Mouse (Mus musculus): ENCODE results near the gene Tril.
A peak's percentile ranks its signal among the peaks of the same experiment; 100 is the strongest.

Gene Tril

DNA sequence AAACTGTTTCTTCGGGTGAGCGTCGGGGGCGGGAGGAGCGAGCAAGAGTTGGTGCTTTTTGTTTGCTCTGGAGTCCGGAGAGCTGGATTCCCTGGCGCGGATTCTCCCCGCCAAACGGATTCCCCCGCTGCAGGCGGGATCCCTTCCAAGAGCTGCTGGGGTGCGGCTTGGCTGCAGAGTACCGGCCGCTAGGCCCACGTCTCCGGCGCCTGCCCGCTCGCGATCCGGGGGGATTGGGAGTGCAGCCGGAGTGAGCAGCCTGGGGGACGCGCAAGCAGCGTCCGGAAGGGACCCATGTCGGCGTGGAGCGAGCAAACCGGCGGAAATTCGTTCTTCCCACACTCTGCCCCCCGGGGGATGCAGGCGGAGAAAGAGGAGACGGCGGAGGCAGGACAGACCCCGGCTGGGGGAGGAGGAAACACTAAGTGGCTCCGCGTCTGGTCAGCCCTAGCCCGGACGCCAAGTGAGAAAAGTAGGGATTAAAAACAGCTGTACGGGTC, at the start of gene Tril:
TSS of gene Tril (minus strand) at position 345 of the 500 bp plus-strand sequence.
- DNase-seq (ENCODE audit: low spot score): peak; percentile 74

DNA sequence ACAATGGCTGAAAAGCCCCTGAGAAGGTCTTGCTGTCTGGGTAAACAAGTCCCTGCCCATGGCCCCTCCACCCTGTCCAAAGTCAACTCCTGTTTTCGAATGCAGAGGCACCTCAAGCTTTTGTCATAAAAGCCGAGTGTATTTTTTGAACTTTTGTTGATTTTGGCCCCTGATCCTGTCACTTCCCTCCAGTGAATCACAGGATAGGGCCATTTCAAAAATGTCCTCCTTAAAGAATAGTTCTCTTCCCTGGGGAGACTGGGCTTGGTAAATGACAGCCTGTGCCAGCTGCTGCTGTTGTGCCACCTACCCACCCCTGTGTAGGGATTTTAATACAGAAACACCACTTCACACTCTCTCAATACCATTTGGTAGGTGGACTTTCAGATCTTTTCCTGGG, 42.4 kb upstream of the Tril start:
- no peak for DNase-seq (ENCODE audit: low spot score)

DNA sequence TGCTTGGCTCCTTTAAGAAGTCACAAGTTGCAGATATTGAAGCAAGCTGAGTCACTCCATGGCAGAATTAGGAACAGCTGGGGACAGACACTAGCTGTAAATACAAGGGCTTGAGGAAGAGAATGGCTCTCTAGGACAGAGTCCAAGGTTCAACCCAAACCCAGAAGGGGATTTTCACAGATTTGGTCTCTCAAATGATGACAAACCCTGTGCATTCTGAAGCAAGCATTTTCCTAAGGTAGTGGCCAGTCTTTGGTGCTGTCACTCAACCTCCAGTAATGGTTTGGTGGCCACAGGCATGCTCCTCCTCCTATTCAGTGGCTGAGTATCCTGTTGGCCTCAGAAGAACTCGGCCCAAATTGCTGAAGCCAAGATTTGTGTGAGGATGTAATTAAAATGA, 38.5 kb upstream of the Tril start:
- DNase-seq (ENCODE audit: low spot score): no peak

DNA sequence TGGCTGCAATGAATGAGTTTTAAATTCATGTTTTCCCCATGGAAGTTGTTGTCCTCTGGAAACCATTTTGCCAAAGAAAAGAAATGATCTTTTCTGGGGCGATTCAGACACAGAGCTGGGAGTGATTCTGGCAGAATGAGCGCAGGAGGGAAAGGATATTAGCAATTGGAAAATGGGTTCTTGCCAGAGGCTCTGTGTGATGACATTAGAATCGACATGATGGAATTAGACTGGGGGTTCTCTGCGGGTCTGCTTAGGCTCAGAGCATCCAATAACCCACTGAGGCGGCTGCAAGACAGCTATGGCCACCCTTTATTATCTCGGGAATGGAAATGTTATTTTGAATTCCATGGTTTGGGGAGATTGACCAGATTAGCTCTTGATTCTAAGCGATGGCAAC, 37.2 kb upstream of the Tril start:
- no peak for DNase-seq (ENCODE audit: low spot score)

DNA sequence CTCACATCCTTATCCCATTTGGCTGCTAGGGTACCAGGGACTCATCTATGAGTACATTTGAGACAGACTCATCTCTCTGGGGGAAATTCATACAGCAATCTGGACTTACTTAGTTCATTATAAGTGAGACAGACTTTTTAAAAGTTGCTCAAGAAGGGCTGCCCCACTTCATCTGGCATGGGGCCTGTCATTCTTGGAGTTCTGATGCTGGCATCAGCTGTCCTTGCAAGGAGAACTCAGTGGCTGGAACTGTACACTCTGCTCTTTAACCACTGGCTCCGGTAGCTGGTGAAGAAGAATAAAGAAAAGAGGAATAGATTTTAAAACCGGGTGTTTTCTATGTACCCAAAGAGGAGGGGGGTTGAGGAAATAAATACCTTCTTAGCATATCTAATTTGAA, 36.1 kb upstream of the Tril start:
- DNase-seq (ENCODE audit: low spot score): no peak

DNA sequence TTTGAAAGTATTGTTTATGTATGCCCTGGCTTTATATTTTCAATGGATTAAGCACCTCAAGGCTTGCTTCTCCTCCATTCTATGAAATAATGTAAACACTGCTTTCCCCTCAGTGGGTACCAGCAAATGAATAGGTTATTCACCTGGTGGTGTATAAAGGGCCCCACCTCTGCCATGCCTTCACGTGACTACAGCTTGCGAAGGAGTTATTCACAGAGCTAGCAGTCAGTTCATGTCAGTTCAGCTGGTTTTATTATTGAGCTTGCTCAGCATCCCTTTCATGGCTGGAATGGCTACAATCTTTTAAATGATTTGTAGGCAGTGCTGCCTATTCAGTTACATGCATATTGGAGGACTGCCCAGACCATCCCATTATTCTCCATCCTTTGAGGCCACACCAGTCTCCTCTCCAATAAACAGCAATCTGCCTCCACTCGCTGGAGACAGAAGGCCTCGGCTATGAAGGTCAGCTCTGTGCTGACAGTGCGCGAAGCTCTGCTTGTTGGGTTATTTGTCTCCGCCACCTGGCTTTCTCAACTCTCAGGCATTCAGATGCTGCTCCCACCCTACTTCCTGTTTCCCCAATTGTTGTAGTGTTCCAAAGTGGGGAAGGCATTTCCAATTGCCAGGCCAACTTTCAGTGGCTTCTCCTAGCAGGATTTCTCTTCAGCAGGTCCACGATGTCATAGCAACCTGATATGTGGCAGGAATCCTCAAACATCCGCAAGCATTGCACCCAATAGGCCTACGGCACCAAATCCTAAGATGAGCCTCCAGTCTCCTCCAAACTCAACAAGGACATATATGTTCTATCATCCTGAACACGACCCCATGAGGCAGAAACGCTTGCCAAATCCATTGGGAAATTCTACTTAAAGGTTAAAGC, 34.6 kb upstream of the Tril start:
- peak; percentile 13 for DNase-seq (ENCODE audit: low spot score)

DNA sequence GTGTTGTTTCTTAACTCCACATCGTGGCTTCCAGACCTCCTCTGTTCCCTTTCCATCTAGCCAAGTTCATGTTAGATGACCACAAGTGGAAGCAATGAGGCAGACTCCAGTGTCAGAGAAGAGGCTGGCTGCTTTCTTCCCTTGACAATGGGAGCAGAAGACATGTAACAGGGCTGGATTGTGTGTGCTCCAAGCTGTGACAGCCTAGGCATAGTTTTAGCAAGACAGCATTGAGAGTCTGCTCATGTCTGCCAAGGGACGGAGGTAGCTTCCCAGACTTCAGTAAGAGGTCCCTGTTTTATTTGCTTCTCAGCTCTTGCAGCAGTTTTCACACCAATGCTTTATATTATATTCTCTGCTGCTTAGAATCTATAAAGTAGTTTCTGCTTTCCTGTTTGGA, 33.6 kb upstream of the Tril start:
- no peak for DNase-seq (ENCODE audit: low spot score)

DNA sequence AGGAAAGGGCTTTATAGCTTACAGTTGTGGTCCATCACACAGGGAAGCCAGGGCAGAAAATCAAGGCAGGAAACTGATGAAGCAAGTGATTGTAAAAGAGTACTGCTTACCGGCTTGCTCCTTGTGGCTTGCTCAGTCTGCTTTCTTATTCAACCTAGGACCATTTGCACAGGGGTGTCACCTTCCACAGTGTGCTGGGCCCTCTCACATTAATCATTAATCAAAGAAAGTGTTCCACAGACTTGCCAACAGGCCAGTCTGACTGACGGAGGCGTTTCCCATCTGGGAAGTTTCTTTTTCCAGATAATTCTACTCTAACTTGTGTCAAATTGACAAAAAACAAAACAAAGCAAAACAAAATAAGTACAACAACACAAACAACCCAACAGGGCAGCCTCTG, 32.9 kb upstream of the Tril start:
- DNase-seq (ENCODE audit: low spot score): no peak

DNA sequence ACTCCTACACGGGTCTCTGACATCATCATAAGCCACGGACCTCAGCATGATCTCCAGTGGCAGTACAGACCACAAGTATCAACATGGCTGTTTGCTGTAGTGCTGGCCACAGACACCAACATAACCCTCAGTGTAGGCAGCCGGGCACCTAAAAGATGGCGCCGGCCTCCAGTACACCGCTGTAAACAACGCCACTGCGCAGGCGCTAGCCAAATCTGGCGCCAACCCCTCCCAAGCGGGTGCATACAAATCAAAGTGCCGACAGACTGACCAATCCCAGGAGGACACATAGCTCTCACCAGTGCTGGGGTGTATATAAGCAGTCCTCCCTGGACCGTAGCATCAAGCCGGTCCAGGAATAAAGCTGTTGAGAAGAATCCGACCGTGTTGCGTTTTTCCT, 24.0 kb upstream of the Tril start:
- DNase-seq (ENCODE audit: low spot score): no peak

DNA sequence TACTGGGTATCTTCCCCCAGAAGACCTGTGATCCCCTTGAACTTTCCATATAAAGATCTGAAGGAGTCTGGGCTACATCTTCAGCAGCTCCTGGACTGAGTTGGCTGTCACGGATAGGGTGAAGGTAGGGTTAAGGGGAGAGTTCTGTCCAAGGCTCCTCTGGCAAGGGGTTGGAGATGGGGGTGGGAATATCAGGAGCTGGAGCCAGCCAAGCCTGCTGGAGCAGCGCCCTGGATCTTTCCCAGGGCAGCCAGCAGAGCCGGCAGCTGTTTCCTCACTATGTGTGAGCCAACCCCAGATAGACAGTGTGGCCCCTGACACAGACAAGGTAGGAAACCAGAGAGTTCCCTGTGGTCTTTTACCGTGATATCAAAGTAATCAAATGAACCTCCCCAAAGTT, 4.6 kb upstream of the Tril start:
- DNase-seq (ENCODE audit: low spot score): peak; percentile 22

DNA sequence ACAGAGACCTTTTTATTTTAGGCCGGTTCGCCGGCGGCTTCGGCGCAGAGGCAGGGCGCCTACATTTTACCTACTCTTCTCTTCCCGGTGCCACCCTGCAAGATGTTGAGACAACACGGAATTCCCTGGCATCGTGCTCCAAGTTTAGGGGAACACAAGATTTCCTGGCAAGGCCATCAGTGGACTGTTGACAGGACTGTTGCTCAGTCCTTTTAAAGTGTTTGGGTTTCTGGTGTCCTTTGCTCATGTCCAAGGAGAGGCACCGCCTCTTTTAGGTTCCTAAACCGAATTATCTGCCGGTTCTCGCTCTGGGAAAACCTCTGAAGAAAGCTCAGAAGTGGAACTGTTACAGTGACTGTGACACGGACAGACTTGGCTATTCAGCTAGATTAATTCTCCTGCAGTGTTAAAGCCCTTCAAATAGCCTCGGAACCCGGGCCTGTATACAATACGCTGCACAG, 441 bp upstream of the Tril start:
- DNase-seq (ENCODE audit: low spot score): no peak

DNA sequence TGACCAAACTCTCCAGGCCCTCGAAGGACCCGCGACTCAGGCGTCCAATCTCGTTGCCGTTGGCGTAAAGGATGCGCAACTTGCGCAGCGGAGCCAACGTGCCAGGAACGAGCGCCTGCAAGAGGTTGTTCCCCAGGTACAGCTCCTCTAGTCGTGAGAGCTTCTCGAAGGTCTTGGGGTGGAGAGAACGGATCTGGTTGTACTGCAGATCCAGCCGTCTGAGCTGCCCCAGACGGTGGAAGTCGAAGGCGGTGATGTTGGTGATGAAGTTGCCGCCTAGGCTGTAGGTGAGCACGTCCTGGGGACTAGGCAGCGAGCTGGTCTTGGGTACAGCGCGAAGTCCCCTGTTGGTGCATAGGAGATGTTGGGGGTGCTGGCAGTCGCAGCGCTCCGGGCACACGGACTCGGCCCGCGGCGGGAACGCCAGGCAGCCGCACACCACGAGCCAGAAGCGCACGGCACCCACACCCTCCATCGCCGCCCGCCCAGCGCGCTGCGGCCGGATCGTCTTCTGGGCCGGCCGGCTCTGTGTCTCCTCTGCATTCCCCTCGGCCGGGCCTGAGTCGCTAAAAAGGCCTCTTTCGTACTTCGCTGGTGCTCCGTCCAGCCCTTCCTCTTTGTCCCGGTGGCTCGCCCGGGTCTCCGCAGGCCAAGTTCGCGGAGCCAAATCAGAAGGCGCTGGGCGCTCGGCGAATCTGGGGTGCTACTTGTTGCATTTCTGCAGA, 707 bp downstream of the Tril start:
- peak; percentile 19 for DNase-seq (ENCODE audit: low spot score)

DNA sequence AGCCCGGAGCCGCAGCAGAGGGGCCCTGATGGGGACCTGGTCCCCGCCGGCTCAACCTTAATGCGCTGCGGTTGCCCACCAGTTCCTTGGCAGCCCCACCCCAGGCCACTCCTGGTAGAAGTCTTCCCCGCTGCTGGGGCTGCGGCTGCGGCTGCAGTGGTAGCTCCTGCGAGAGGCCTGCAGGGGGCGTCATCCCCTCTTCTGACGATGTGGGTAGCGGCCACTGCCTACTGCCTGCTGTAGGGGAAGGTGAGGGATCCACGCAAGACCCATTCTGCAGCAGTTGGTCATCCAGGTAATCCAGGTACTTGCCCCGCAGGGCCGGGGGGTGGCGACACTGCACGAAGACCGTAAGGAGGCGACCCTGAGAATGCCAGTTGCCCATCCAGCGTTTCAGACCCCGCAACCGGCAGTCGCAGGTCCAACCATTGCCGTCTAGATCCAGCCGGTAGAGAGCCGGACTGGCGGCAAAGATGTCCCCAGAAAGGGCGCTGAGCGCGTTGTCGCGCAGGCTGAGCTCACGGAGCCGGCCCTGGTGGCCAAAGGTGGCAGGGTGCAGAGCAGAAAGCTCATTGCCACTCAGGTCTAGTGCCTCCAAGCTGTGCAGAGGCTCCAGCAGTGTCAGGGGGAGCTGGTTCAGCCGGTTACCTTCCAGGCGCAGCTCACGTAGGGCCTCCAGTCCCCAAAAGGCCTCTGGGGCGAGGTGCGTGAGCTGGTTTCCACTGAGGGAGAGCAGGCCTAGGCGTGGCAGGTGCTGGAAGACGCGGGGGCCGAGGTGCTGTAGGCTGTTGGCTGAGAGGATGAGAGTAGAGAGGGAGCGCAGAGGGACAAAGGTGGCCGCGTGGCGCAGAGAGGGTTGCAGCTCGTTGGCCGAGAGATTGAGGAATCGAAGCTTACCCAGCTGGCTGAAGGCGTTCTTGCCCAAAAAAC, 1.6 kb downstream of the Tril start:
- DNase-seq (ENCODE audit: low spot score): peak; percentile 35

DNA sequence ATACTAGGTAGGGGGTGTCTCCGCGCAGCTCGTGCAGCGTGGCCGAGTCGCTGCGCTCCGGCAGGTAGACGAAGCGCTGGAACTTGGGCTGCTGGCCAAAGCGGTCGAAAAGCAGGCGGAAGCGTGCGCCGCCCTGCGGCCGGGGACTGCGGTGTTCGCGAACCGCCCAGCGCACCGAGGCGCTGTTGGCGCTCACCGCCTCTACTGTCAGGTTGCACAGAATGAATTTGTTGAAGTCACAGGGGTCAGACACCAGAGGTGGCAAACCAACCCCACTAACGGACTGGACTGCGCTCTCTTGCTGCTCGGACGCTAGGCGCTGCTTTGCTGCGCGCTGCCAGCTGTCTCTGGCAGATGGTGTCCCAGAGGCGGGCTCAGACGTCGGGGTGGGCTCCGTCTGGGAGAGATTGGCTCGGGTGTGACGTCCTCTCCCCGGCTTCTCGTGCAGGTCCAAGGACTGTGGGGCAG, 2.3 kb downstream of the Tril start:
- DNase-seq (ENCODE audit: low spot score): peak; percentile 74

DNA sequence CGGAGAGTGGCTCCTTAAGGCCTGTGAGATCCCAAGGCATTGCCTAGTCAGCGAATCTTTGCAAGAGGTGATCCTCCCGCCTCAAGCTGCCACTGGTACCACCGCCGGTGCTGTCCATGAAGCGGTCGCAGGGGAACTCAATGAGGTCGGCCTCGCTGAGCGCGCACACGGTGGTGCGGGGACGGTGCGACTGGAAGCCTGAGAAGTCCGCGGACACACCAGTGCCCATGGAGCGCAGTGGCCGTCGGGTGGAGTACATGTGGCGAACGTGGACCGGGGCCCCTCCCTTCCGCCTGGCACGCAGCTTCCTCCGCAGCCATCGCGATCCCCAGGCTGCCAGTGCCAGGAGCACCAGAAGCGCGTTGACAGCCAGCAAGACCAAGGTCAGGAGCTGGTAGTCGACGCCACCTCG, 2.9 kb downstream of the Tril start:
- no peak for DNase-seq (ENCODE audit: low spot score)

DNA sequence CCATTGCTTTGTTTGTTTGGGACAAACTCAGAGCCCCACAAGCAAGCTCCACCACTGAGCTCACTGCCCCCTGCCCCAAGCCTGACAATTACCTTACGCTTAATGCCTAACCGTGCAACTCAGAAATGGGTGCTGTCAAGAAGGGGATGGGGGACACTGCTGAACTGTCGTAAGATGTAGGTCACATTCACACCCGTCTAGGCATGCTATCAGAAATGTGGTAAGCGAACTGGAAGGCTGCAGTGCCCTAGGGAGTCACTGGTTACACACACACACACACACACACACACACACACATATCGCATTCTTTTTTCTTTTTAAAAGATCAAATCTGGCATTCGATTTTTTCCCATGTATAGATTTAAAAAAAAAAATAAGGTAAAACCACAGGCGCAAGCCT, 4.0 kb downstream of the Tril start:
- no peak for DNase-seq (ENCODE audit: low spot score)

DNA sequence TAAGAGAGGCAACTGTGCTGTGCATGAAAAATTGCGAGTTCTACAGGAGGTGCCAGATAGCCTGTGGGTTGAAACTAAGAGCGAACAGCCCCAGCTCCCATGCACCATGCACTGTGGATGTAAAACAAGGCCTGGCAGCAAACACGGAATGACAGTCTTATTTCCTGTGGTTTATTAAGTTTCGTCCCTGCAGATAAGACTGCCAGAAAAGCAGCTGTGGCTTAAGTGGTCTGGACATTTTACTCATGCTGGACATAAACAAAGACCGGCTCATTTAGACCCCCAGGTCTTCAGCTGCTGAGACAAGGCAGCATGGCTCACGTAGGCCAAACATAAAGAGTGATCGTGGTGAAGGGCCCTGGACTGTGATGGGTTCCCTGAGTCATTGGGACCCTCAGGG, 4.9 kb downstream of the Tril start:
- DNase-seq (ENCODE audit: low spot score): no peak

DNA sequence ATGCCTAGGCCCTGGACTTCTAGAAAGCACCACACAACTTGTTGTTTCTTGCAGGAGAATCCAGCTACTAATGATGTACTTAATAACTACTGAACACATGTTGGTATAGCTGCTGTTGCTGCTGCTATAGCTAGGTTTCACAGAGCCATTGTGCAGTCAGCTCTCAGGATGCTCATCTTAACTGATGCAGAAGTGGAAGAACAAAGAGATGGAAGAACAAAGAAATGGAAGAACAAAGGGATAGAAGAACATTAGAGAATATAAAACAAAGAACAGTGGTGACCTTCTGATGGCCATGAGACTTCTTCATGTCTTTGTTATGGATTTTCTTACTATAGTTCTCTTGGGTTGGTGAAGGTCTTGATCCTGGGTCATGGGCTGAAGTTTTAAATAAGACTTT, 6.4 kb downstream of the Tril start:
- no peak for DNase-seq (ENCODE audit: low spot score)

DNA sequence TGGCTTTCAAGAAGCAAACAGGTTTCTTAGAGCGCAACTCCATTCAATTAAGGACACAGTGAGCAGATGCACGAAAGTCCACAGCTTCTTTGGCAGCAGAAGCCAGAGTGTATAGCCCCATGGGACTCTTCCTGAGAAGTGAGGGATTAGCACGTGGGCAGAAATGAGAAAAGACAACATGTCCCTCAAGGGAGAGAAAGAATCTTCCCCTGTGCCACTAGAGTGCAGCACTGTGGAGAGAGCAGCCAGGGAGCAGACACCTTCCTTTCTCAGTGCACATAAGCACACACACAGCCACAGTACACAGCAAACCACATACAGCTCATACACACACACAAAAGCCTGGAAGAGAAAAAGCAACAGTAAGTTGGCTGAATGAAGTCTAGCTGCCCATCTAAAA, 8.4 kb downstream of the Tril start:
- no peak for DNase-seq (ENCODE audit: low spot score)

DNA sequence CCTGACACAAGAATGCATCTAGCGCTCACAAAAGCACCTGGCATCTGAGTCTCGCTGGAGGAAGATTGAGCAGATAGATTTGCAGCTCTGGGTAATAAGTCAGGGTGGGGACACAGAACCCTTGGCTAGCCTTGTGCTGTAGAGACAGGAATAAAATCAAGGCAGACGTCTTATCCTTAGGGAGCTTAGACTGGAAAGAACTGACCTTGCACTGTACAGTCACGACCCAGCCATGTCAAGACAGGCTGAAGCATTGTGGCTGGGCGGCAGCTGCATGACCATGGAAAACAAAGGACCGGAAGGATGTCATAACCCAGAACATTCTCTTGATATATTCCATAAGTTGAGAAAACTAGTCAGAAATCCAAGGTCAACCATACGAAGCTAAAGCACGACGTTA, 11.8 kb downstream of the Tril start:
- no peak for DNase-seq (ENCODE audit: low spot score)

DNA sequence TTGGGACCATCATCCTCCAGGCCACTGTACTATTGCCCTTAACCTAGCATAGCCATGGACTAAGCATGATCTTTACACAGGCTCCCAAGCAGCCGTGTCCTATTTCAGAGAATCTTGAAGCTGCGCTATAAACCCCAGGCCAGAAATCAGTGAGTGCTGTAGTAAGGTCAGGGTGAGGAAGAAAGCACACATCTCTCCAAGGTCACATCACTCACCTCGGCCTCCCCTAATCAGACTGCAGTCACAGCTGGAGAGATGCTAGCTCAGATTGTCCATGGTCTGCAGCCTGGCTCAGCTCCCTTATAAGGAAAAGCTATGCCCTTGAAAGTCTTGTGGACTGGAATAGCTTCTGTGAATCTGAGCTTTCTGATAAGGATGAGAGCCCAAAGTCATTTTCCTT, 13.4 kb downstream of the Tril start:
- DNase-seq (ENCODE audit: low spot score): no peak

DNA sequence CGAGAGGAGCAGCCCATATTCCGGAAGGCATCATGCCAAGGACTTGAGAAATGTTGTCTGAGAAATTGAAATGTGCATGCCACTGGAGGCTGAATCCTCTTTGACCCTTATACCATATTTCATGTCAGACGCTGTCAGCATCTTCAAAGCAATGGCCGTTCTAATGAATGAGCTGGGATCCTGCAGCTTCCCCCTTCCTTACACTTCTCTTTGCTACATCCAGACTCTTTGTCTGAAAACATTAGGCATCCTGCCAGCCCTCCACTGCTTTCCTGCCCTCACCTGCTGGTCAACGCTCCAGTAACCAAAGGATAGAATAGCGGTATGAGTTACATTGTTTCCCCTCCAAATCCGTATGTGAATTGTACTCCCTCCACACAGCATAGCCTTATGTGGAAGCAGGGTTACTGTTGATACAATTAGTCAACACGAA, 14.0 kb downstream of the Tril start:
- peak; percentile 37 for DNase-seq (ENCODE audit: low spot score)

Measured in ovary, postnatal 14 days (tissue).